Mouse (Mus musculus): ENCODE measurements around the gene Golga4. TPM values are rescaled to one million over a fixed set of nuclear protein-coding genes. Genes with fewer than 3 reads are reported as not detected.

Golga4 gene
- polyA plus RNA-seq, 1 experiment from 2014 or later, result 52.4 TPM

DNA sequence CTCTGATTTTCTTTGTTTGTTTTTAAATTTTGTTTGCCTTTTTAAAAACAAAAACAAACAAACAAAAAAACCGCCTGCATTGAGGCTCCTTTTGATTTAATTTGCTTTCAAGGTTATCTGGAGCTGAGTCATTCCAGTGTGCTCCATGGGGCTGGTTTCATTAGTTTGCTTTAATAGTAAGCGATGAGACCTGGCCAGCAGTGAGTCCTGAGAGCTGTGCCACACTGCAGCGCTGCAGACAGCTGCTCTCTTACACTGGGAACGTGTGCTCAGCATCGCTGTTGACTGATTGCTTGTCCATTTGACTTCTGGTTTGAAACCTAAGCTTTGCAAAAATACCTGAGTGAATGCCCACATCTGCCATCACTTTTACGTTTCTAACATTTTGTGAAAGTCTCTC lies 74.3 kb downstream of the Golga4 start:
- no peaks in the 10 kb centered on the region for H3K27me3 ChIP-seq (ENCODE audit: control insufficient read depth, insufficient read depth, low read length)
- DNase-seq (ENCODE audit: low spot score) (no peak), ATAC-seq (ENCODE audit: insufficient read depth, low FRiP score, low TSS enrichment) (no peak)
- no peak overlapping the region for H3K4me3 ChIP-seq (ENCODE audit: low read depth, low read length)
- 82% methylated on average over 6 of the region's 6 CpGs for WGBS
- no peak overlapping the region for H3K4me2 ChIP-seq (ENCODE audit: low read depth)
- no peak overlapping the region for H3K27ac ChIP-seq (ENCODE audit: low read depth, low read length)
- H3K4me1 ChIP-seq (ENCODE audit: control insufficient read depth, insufficient read depth, low read length), result no peaks in the 10 kb centered on the region
- peaks cover 6% of the 10 kb centered on the region for H3K36me3 ChIP-seq (ENCODE audit: control insufficient read depth, insufficient read depth, low read length)
- no peaks in the 10 kb centered on the region for H3K9me3 ChIP-seq (ENCODE audit: control insufficient read depth, low read length)
- no peak overlapping the region for H3K9ac ChIP-seq (ENCODE audit: low read length)

DNA sequence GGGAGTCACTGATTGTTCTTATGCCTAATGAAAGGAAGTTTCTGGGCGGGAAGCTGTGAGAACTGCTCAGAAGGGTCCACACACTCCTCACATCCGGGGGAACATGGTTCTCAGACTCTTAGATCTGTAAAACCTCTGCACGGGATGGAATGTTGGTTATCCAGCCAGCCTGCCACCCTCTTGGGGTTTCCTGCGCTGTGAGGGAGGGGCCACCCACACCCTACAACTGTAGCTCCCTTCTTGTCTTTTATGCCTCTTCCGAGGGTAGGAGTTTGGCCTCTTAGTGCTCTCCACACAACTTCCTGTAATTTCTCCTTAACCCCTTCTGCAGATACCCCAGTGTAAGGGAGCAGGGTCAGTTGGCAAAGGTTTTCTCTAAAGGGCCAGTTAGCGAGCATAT lies 76.7 kb downstream of the Golga4 start:
- peaks cover 4% of the 10 kb centered on the region for H3K36me3 ChIP-seq (ENCODE audit: control insufficient read depth, insufficient read depth, low read length)
- ATAC-seq (ENCODE audit: insufficient read depth, low FRiP score, low TSS enrichment), result no peak

DNA sequence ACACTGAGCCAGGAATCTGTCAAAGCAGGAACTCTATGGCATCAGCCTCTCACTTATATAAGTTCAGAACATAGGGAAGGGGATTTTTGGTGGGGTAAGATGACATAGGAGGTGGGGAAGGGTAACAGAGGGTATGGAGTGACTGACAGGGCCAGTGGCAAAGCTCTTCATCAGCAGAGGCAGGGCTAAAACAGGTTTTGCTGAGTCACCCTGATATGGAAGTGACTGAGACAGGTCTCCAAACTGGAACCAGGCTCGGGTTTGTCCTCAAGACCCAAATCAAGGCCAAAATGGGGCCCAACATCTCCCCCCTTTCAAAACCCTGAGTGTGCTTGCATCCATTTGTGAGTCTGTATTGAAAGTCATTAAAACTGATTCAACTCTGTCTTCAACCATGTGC lies 78.8 kb downstream of the Golga4 start:
- no peak overlapping the region for H3K27ac ChIP-seq (ENCODE audit: low read depth, low read length)
- 88% methylated on average over 1 of the region's 1 CpGs for WGBS
- no peaks in the 10 kb centered on the region for H3K9me3 ChIP-seq (ENCODE audit: control insufficient read depth, low read length)
- H3K27me3 ChIP-seq (ENCODE audit: control insufficient read depth, insufficient read depth, low read length), result no peaks in the 10 kb centered on the region
- H3K4me1 ChIP-seq (ENCODE audit: control insufficient read depth, insufficient read depth, low read length), result no peaks in the 10 kb centered on the region
- H3K9ac ChIP-seq (ENCODE audit: low read length), result no peak overlapping the region
- H3K4me3 ChIP-seq (ENCODE audit: low read depth, low read length), result no peak overlapping the region
- ATAC-seq (ENCODE audit: insufficient read depth, low FRiP score, low TSS enrichment) (no peak), DNase-seq (ENCODE audit: low spot score) (no peak)
- peaks cover 4% of the 10 kb centered on the region; the same call in 1 of the 2 replicates for H3K36me3 ChIP-seq (ENCODE audit: control insufficient read depth, insufficient read depth, low read length)
- H3K4me2 ChIP-seq (ENCODE audit: low read depth), result no peak overlapping the region

More for the DNA sequence above, 76.7 kb downstream of the Golga4 start:
- DNase-seq (ENCODE audit: low spot score), result no peak
- H3K4me2 ChIP-seq (ENCODE audit: low read depth), result no peak overlapping the region
- H3K4me3 ChIP-seq (ENCODE audit: low read depth, low read length), result no peak overlapping the region
- H3K4me1 ChIP-seq (ENCODE audit: control insufficient read depth, insufficient read depth, low read length), result no peaks in the 10 kb centered on the region
- no peaks in the 10 kb centered on the region for H3K9me3 ChIP-seq (ENCODE audit: control insufficient read depth, low read length)
- no peak overlapping the region for H3K9ac ChIP-seq (ENCODE audit: low read length)
- H3K27me3 ChIP-seq (ENCODE audit: control insufficient read depth, insufficient read depth, low read length), result no peaks in the 10 kb centered on the region
- WGBS, result 81% methylated on average over 6 of the region's 6 CpGs
- no peak overlapping the region for H3K27ac ChIP-seq (ENCODE audit: low read depth, low read length)

DNA sequence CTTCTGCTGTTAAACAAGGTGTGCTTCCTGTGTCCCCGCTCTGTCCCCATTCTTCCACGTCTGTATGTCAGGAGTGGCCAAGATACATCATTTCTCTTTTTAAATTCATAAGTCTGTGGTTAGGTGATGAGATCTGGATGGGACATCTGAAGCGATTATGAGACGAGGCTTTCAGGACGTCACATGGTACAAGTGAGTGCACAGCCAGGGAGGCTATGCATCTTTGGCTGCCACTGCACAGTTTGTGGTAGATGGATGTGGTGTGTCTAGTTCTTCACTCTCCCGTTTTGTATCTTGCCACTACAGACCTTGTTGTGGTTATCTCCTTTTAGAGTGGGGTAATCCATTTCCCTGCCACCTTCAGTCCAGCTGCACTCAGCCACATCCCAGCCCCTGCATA lies 79.9 kb downstream of the Golga4 start:
- WGBS, result 82% methylated on average over 6 of the region's 6 CpGs
- H3K4me2 ChIP-seq (ENCODE audit: low read depth), result no peak overlapping the region
- H3K27ac ChIP-seq (ENCODE audit: low read depth, low read length), result no peak overlapping the region
- H3K27me3 ChIP-seq (ENCODE audit: control insufficient read depth, insufficient read depth, low read length), result no peaks in the 10 kb centered on the region
- H3K9me3 ChIP-seq (ENCODE audit: control insufficient read depth, low read length), result no peaks in the 10 kb centered on the region
- no peak overlapping the region for H3K9ac ChIP-seq (ENCODE audit: low read length)
- ATAC-seq (ENCODE audit: insufficient read depth, low FRiP score, low TSS enrichment) (no peak), DNase-seq (ENCODE audit: low spot score) (no peak)
- H3K4me1 ChIP-seq (ENCODE audit: control insufficient read depth, insufficient read depth, low read length), result no peaks in the 10 kb centered on the region; the same call in 1 of the 2 replicates
- H3K36me3 ChIP-seq (ENCODE audit: control insufficient read depth, insufficient read depth, low read length), result peaks cover 4% of the 10 kb centered on the region; the same call in 1 of the 2 replicates
- no peak overlapping the region for H3K4me3 ChIP-seq (ENCODE audit: low read depth, low read length)

DNA sequence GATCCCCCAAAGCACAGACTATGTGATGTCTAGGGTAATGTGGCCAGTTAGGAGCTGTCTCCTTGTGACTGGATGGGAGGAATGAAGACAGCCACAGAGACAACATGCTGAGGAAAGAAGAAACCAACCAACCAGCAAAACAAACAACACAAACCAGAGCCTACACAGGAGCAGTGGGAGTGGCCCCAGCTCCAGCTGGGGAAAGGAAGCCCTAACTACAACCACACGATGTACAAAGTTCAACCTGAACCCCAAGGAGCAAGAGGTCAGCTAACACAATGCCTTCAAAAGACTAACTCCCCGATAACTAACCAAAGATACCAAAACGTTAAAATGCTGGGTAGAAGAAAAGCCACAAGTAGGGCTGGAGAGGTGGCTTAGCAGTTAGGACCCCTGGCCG lies 81.0 kb downstream of the Golga4 start:
- Histone ChIP-seq H3K4me3 (ENCODE audit: low read depth, low read length) (no peak overlapping the region), H3K27me3 (ENCODE audit: control insufficient read depth, insufficient read depth, low read length) (no peaks in the 10 kb centered on the region), H3K4me1 (ENCODE audit: control insufficient read depth, insufficient read depth, low read length) (no peaks in the 10 kb centered on the region; the same call in 1 of the 2 replicates), H3K9ac (ENCODE audit: low read length) (no peak overlapping the region), H3K4me2 (ENCODE audit: low read depth) (no peak overlapping the region), H3K27ac (ENCODE audit: low read depth, low read length) (no peak overlapping the region), H3K9me3 (ENCODE audit: control insufficient read depth, low read length) (no peaks in the 10 kb centered on the region), H3K36me3 (ENCODE audit: control insufficient read depth, insufficient read depth, low read length) (peaks cover 4% of the 10 kb centered on the region; the same call in 1 of the 2 replicates)
- 68% methylated on average over 4 of the region's 4 CpGs for WGBS
- no peak for ATAC-seq (ENCODE audit: insufficient read depth, low FRiP score, low TSS enrichment)
- no peak for DNase-seq (ENCODE audit: low spot score)

DNA sequence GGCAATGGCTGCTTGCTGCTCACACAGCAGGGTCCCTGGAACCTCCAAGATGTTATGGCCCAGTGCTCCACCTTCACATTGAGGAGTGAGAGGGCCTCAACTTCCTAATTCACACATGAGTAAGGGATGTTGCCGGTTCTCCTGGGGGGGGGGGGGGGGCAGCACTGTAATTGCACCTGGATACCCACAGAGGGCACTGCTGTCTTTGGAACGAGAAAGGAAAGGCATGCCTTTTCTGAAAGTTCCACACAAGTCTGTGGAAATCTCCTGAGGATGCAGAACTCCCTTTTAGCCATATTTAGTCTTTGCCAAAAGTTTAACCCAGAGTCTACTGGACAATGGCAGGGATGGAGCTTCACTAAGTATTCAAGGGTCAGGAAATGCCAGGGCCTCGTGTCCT lies 83.2 kb downstream of the Golga4 start:
- H3K4me3 ChIP-seq (ENCODE audit: low read depth, low read length), result no peak overlapping the region
- H3K36me3 ChIP-seq (ENCODE audit: control insufficient read depth, insufficient read depth, low read length), result no peaks in the 10 kb centered on the region
- ATAC-seq (ENCODE audit: insufficient read depth, low FRiP score, low TSS enrichment) (no peak), DNase-seq (ENCODE audit: low spot score) (peak; percentile 36)
- H3K9ac ChIP-seq (ENCODE audit: low read length), result no peak overlapping the region
- no peak overlapping the region for H3K27ac ChIP-seq (ENCODE audit: low read depth, low read length)
- H3K9me3 ChIP-seq (ENCODE audit: control insufficient read depth, low read length), result no peaks in the 10 kb centered on the region
- H3K27me3 ChIP-seq (ENCODE audit: control insufficient read depth, insufficient read depth, low read length), result no peaks in the 10 kb centered on the region
- WGBS, result 44% methylated on average over 3 of the region's 3 CpGs
- no peak overlapping the region for H3K4me2 ChIP-seq (ENCODE audit: low read depth)
- no peaks in the 10 kb centered on the region; the same call in 1 of the 2 replicates for H3K4me1 ChIP-seq (ENCODE audit: control insufficient read depth, insufficient read depth, low read length)

DNA sequence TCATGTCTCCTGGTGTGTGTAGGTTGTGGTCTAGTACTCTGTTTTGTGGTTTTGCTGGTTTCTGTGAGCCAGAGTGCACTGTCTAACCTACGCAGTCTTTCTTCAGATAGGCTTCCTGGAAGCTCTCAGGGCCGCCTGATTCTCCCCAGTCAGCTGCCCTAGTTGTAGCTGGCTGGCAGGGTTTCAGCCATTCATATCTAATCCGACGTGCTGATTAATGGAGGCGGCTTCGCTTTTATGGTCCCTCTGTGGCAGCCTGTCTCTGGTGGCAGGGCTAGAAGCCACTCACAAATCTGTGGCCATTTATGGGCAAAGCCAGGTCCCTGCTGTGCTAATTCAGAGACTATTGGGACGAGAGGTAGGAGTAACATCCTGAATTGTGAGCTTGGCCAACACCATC lies 84.2 kb downstream of the Golga4 start:
- DNase-seq (ENCODE audit: low spot score) (peak; percentile 31), ATAC-seq (ENCODE audit: insufficient read depth, low FRiP score, low TSS enrichment) (0 out of 2 replicates have a peak, but pooled peaks have one; percentile 4)
- no peaks in the 10 kb centered on the region; the same call in 1 of the 2 replicates for H3K4me1 ChIP-seq (ENCODE audit: control insufficient read depth, insufficient read depth, low read length)
- no peak overlapping the region for H3K4me3 ChIP-seq (ENCODE audit: low read depth, low read length)
- H3K9me3 ChIP-seq (ENCODE audit: control insufficient read depth, low read length), result no peaks in the 10 kb centered on the region
- no peak overlapping the region for H3K9ac ChIP-seq (ENCODE audit: low read length)
- H3K36me3 ChIP-seq (ENCODE audit: control insufficient read depth, insufficient read depth, low read length), result no peaks in the 10 kb centered on the region
- no peak overlapping the region for H3K27ac ChIP-seq (ENCODE audit: low read depth, low read length)
- H3K27me3 ChIP-seq (ENCODE audit: control insufficient read depth, insufficient read depth, low read length), result no peaks in the 10 kb centered on the region
- WGBS, result 46% methylated on average over 7 of the region's 7 CpGs
- H3K4me2 ChIP-seq (ENCODE audit: low read depth), result no peak overlapping the region

DNA sequence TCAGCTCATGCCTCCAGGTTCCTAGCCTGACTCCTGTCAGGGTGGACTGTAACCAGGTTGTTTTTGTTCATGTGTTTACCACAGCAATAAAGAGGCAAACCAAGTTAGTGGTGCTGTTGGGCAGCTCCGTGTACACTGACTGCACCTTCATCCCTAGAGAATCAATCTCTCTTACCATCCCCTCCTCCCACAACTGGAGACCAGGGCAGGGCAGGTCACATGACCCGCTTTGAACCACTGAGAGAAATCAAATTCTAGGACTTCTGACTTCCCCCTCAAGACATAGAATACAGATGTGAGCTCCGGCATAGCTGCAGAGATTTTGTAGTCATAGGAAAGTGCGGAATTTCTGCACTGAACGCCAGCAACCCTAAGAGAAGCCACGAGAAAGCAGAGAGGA lies 85.6 kb downstream of the Golga4 start:
- 79% methylated on average over 6 of the region's 6 CpGs for WGBS
- DNase-seq (ENCODE audit: low spot score) (no peak), ATAC-seq (ENCODE audit: insufficient read depth, low FRiP score, low TSS enrichment) (no peak)
- H3K4me2 ChIP-seq (ENCODE audit: low read depth), result no peak overlapping the region
- no peak overlapping the region for H3K27ac ChIP-seq (ENCODE audit: low read depth, low read length)
- no peak overlapping the region for H3K9ac ChIP-seq (ENCODE audit: low read length)
- no peaks in the 10 kb centered on the region for H3K27me3 ChIP-seq (ENCODE audit: control insufficient read depth, insufficient read depth, low read length)
- H3K4me3 ChIP-seq (ENCODE audit: low read depth, low read length), result no peak overlapping the region
- no peaks in the 10 kb centered on the region for H3K9me3 ChIP-seq (ENCODE audit: control insufficient read depth, low read length)
- no peaks in the 10 kb centered on the region for H3K36me3 ChIP-seq (ENCODE audit: control insufficient read depth, insufficient read depth, low read length)
- no peaks in the 10 kb centered on the region; the same call in 1 of the 2 replicates for H3K4me1 ChIP-seq (ENCODE audit: control insufficient read depth, insufficient read depth, low read length)

DNA sequence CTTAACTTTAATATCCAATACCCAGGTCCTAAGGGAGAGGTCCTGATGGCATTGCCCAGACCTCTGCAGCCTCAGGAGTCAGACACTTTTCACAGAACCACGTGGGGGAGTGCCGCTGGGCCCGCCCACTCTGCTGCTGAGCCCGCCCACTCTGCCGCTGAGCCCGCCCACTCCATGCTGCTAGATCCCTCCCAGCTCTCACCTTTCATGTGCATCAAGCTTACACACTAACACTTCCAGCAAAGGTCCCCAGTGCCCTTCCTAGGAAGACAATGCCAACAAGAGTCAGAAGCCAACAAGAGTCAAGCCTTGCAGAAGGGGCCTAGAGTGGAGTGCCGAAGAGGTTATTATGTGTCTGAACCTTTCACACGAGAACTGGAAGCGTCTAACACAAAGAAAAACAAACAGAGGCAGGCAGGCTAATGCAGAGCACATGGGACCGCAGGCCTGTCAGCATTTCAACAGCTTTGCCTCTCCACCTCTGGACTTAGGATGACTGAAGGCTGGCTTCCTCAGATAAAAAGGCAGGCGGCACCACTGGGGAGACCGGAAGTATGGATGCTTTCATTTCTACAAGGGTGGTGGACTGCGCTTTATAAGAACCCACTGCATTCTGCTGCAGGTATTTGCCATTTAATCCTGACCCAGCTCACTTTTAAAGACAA lies 86.7 kb downstream of the Golga4 start:
- DNase-seq (ENCODE audit: low spot score) (peak; percentile 58), ATAC-seq (ENCODE audit: insufficient read depth, low FRiP score, low TSS enrichment) (no peak)
- Histone ChIP-seq H3K36me3 (ENCODE audit: control insufficient read depth, insufficient read depth, low read length) (no peaks in the 10 kb centered on the region), H3K27ac (ENCODE audit: low read depth, low read length) (no peak overlapping the region), H3K9me3 (ENCODE audit: control insufficient read depth, low read length) (no peaks in the 10 kb centered on the region), H3K9ac (ENCODE audit: low read length) (no peak overlapping the region), H3K4me2 (ENCODE audit: low read depth) (no peak overlapping the region), H3K4me1 (ENCODE audit: control insufficient read depth, insufficient read depth, low read length) (no peaks in the 10 kb centered on the region; the same call in 1 of the 2 replicates), H3K27me3 (ENCODE audit: control insufficient read depth, insufficient read depth, low read length) (no peaks in the 10 kb centered on the region), H3K4me3 (ENCODE audit: low read depth, low read length) (no peak overlapping the region)
- WGBS, result 39% methylated on average over 13 of the region's 13 CpGs

Measured in neural tube, embryonic 11.5 days (tissue).